Mouse (Mus musculus): ENCODE results near the gene Man2a2.

- TF ChIP-seq CTCF (conservative IDR thresholded peaks at IDR 0.05; ENCODE audit: low read length): no peak
- TF ChIP-seq NANOG (IDR thresholded peaks at IDR 0.05; ENCODE audit: borderline replicate concordance, low read length): no peak
- TF ChIP-seq POU5F1 (IDR thresholded peaks at IDR 0.05; ENCODE audit: borderline replicate concordance, low read length): no peak
Measured at GRCm38 (mm10) chr7:80315733-80316132, 55.4 kb downstream of the Man2a2 start.
